Mouse (Mus musculus): ENCODE measurements around the gene Tspan2. TPM values are rescaled to one million over a fixed set of nuclear protein-coding genes. Genes with fewer than 3 reads are reported as not detected.

The Tspan2 gene
- 10 to 100 TPM; 47.4 to 51.7 TPM for total RNA-seq (2021)

- intact Hi-C loops (cut with DNase I), result loop anchor here (10.0 kb wide), 1 partner anchor 260 kb away; the partner anchor contains the start of gene Sike1
- DNase-seq (ENCODE audit: extremely low spot score in 1 of 2, low spot score in 2 of 2), result peak in 1 of 2 experiments; percentile 76
Measured at GRCm38 (mm10) chr3:102734313-102735030, at the start of gene Tspan2. Gene Tspan2, plus strand, starts transcription at chr3:102734529.

GRCm38 (mm10) chr3:102686861-102687260 is 47.5 kb upstream of the Tspan2 start:
- intact Hi-C loops (cut with DNase I), result loop anchor here (10.0 kb wide), 1 partner anchor 602 kb away; the partner anchor contains the start of gene Casq2

GRCm38 (mm10) chr3:102687852-102688251 is 46.5 kb upstream of the Tspan2 start:
- intact Hi-C loops (cut with DNase I), result loop anchor here (10.0 kb wide), 1 partner anchor 603 kb away; the partner anchor contains the start of gene Casq2
- no peak for DNase-seq (ENCODE audit: extremely low spot score in 1 of 2, low spot score in 2 of 2)

More at GRCm38 (mm10) chr3:102686861-102687260, 47.5 kb upstream of the Tspan2 start:
- DNase-seq (ENCODE audit: extremely low spot score in 1 of 2, low spot score in 2 of 2), result no peak

GRCm38 (mm10) chr3:102691802-102692484 is 42.4 kb upstream of the Tspan2 start:
- intact Hi-C loops (cut with DNase I), result loop anchor here (1.0 to 10.0 kb wide), 3 partner anchors 80 to 443 kb away; no protein-coding TSS in a partner anchor

GRCm38 (mm10) chr3:102692758-102693325 is 41.5 kb upstream of the Tspan2 start:
- intact Hi-C loops (cut with DNase I), result loop anchor here (1.0 to 10.0 kb wide), 3 partner anchors 81 to 444 kb away; no protein-coding TSS in a partner anchor
- DNase-seq (ENCODE audit: extremely low spot score in 1 of 2, low spot score in 2 of 2), result no peak

More at GRCm38 (mm10) chr3:102691802-102692484, 42.4 kb upstream of the Tspan2 start:
- DNase-seq (ENCODE audit: extremely low spot score in 1 of 2, low spot score in 2 of 2), result peak; percentile 40 to 72

- DNase-seq (ENCODE audit: extremely low spot score in 1 of 2, low spot score in 2 of 2), result no peak
- intact Hi-C loops (cut with DNase I), result loop anchor here (10.0 kb wide), 1 partner anchor 363 kb away; no protein-coding TSS in a partner anchor
Measured at GRCm38 (mm10) chr3:102698127-102698526, 36.2 kb upstream of the Tspan2 start.

GRCm38 (mm10) chr3:102701303-102701702 is 33.0 kb upstream of the Tspan2 start:
- no peak for DNase-seq (ENCODE audit: extremely low spot score in 1 of 2, low spot score in 2 of 2)
- intact Hi-C loops (cut with DNase I), result no loop called here

- peak in 1 of 2 experiments; percentile 48 for DNase-seq (ENCODE audit: extremely low spot score in 1 of 2, low spot score in 2 of 2)
- intact Hi-C loops (cut with DNase I), result no loop called here
Measured at GRCm38 (mm10) chr3:102701902-102702544, 32.3 kb upstream of the Tspan2 start.

- DNase-seq (ENCODE audit: extremely low spot score in 1 of 2, low spot score in 2 of 2), result peak in 1 of 2 experiments; percentile 43
- intact Hi-C loops (cut with DNase I), result no loop called here
Measured at GRCm38 (mm10) chr3:102704001-102704401, 30.3 kb upstream of the Tspan2 start.

- DNase-seq (ENCODE audit: extremely low spot score in 1 of 2, low spot score in 2 of 2), result no peak
- intact Hi-C loops (cut with DNase I), result no loop called here
Measured at GRCm38 (mm10) chr3:102708599-102708998, 25.7 kb upstream of the Tspan2 start.

- DNase-seq (ENCODE audit: extremely low spot score in 1 of 2, low spot score in 2 of 2), result peak; percentile 66 to 75
- intact Hi-C loops (cut with DNase I), result loop anchor here (1.0 kb wide), 1 partner anchor 89 kb away; no protein-coding TSS in a partner anchor
Measured at GRCm38 (mm10) chr3:102715066-102715584, 19.2 kb upstream of the Tspan2 start.

GRCm38 (mm10) chr3:102715839-102716238 is 18.5 kb upstream of the Tspan2 start:
- intact Hi-C loops (cut with DNase I), result loop anchor here (1.0 kb wide), 1 partner anchor 88 kb away; no protein-coding TSS in a partner anchor
- no peak for DNase-seq (ENCODE audit: extremely low spot score in 1 of 2, low spot score in 2 of 2)

GRCm38 (mm10) chr3:102717586-102718285 is 16.6 kb upstream of the Tspan2 start:
- intact Hi-C loops (cut with DNase I), result no loop called here

GRCm38 (mm10) chr3:102723154-102723553 is 11.2 kb upstream of the Tspan2 start:
- intact Hi-C loops (cut with DNase I), result no loop called here
- DNase-seq (ENCODE audit: extremely low spot score in 1 of 2, low spot score in 2 of 2), result no peak

More at GRCm38 (mm10) chr3:102717586-102718285, 16.6 kb upstream of the Tspan2 start:
- DNase-seq (ENCODE audit: extremely low spot score in 1 of 2, low spot score in 2 of 2), result no peak

- DNase-seq (ENCODE audit: extremely low spot score in 1 of 2, low spot score in 2 of 2), result peak; percentile 17 to 46
- intact Hi-C loops (cut with DNase I), result no loop called here
Measured at GRCm38 (mm10) chr3:102723841-102724570, 10.3 kb upstream of the Tspan2 start.

- DNase-seq (ENCODE audit: extremely low spot score in 1 of 2, low spot score in 2 of 2), result no peak
- intact Hi-C loops (cut with DNase I), result no loop called here
Measured at GRCm38 (mm10) chr3:102724798-102725459, 9.4 kb upstream of the Tspan2 start.

GRCm38 (mm10) chr3:102729416-102729815 is 4.9 kb upstream of the Tspan2 start:
- intact Hi-C loops (cut with DNase I), result no loop called here
- DNase-seq (ENCODE audit: extremely low spot score in 1 of 2, low spot score in 2 of 2), result no peak
